Mouse (Mus musculus) limb, embryonic 11.5 days (tissue): ENCODE measurements around the gene Snrpg. TPM values are rescaled to one million over a fixed set of nuclear protein-coding genes. Genes with fewer than 3 reads are reported as not detected.
"Not testable (repeated sequence)": the region's sequence is repeated elsewhere in the genome, so short reads cannot be mapped to it uniquely, and the experiment has no call there.

Source experiments
- ATAC-seq: fragments of 200-750 bp; cut with Nextera tagmentation; 2 replicates; pipeline ENCODE4 v1.8.0; 2017; ENCODE audit warnings: low read depth; ENCODE audit not compliant: insufficient number of reproducible peaks, low FRiP score, low TSS enrichment
- DNase-seq: peaks from one replicate; pipeline ENCODE4 v3.0.0-alpha.2; 2015; ENCODE audit warnings: low spot score
- H3K27ac ChIP-seq: fragments of 300-500 bp; sonication (generic); replicated peaks from 2 replicates; pipeline ENCODE4 v1.5.1; 2014; ENCODE audit warnings: low read depth, mild to moderate bottlenecking, low read length
- H3K27me3 ChIP-seq: fragments of 300-500 bp; sonication (generic); 2 replicates; pipeline ENCODE4 v1.6.1; 2014; ENCODE audit warnings: mild to moderate bottlenecking, low read length, mixed read lengths; ENCODE audit not compliant: control insufficient read depth, insufficient read depth
- H3K36me3 ChIP-seq: fragments of 300-500 bp; sonication (generic); 2 replicates; pipeline ENCODE4 v1.6.1; 2014; ENCODE audit warnings: mild to moderate bottlenecking, low read length, moderate library complexity, mixed read lengths; ENCODE audit not compliant: control insufficient read depth, insufficient read depth
- H3K4me1 ChIP-seq: fragments of 300-500 bp; sonication (generic); 2 replicates; pipeline ENCODE4 v1.6.1; 2014; ENCODE audit warnings: low read length, mixed read lengths; ENCODE audit not compliant: control insufficient read depth, insufficient read depth
- H3K4me2 ChIP-seq: fragments of 300-500 bp; sonication (generic); 2 replicates; pipeline ENCODE4 v1.6.1; 2014; ENCODE audit warnings: low read depth, mild to moderate bottlenecking, moderate library complexity; ENCODE audit not compliant: severe bottlenecking
- H3K4me3 ChIP-seq: fragments of 300-500 bp; sonication (generic); 2 replicates; pipeline ENCODE4 v1.5.1; 2014; ENCODE audit warnings: low read depth, low read length
- H3K9ac ChIP-seq: fragments of 300-500 bp; sonication (generic); 2 replicates; pipeline ENCODE4 v1.6.1; 2014; ENCODE audit warnings: mild to moderate bottlenecking, low read length
- H3K9me3 ChIP-seq: fragments of 300-500 bp; sonication (generic); 2 replicates; pipeline ENCODE4 v1.6.1; 2016; ENCODE audit warnings: low read length; ENCODE audit not compliant: control insufficient read depth
- WGBS: fragments of 180-500 bp; shearing (Covaris S2); extraction: QIAGEN DNeasy Blood & Tissue Kit; methylation state at CpG from one replicate; pipeline ENCODE4 v1.1.7; 2014; 5-methylcytosine and 5-hydroxymethylcytosine counted together
- polyA plus RNA-seq: library from polyadenylated mRNA; unstranded; fragments of >200 nt; fragmentation: Nextera tagmentation; extraction: Ambion mirVana; gene quantifications from 2 replicates; pipeline ENCODE4 v1.2.1, GENCODE M21; 2014

Snrpg gene
- polyA plus RNA-seq, 1 experiment from 2014 or later: 903 TPM

GRCm38 (mm10) chr6:86335121-86335849, 35.8 kb upstream of the Snrpg start:
- Histone ChIP-seq H3K27ac (no peak overlapping the region), H3K9ac (no peak overlapping the region), H3K4me2 (no peak overlapping the region), H3K27me3 (no peaks in the 10 kb centered on the region), H3K36me3 (no peaks in the 10 kb centered on the region), H3K4me1 (no peaks in the 10 kb centered on the region), H3K9me3 (no peaks in the 10 kb centered on the region; the same call in 1 of the 2 replicates), H3K4me3 (no peak overlapping the region)
- 85% methylated on average over 11 of the region's 11 CpGs for WGBS
- ATAC-seq: no peak
- DNase-seq: no peak

DNA sequence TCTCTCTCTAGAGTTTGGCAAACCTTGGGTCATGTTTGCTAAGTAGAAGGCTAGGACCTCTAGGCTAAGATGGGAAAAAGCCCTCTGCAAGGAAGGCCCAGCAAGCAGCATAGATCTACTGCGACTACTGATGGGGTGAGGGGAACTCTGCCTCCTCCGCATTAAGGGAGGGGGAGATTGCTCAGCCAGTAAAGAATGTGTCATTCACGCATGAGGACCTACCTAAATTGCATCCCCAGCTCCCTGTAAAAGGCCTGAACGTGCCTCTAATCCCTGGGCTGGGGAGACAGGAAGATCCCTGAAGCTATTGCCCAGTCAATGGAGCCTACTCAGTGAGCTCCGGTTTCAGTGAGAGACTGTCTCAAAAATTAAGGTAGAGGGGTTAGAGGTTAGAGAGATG, 35.2 kb upstream of the Snrpg start:
- no peak overlapping the region for H3K9ac ChIP-seq
- 81% methylated on average over 5 of the region's 5 CpGs for WGBS
- H3K4me1 ChIP-seq: no peaks in the 10 kb centered on the region
- no peak overlapping the region for H3K27ac ChIP-seq
- no peaks in the 10 kb centered on the region for H3K27me3 ChIP-seq
- ATAC-seq (no peak), DNase-seq (no peak)
- H3K36me3 ChIP-seq: no peaks in the 10 kb centered on the region
- no peaks in the 10 kb centered on the region; the same call in 1 of the 2 replicates for H3K9me3 ChIP-seq
- H3K4me2 ChIP-seq: no peak overlapping the region
- no peak overlapping the region for H3K4me3 ChIP-seq

GRCm38 (mm10) chr6:86336340-86336739, 34.8 kb upstream of the Snrpg start:
- not testable (repeated sequence) for H3K9ac ChIP-seq

DNA sequence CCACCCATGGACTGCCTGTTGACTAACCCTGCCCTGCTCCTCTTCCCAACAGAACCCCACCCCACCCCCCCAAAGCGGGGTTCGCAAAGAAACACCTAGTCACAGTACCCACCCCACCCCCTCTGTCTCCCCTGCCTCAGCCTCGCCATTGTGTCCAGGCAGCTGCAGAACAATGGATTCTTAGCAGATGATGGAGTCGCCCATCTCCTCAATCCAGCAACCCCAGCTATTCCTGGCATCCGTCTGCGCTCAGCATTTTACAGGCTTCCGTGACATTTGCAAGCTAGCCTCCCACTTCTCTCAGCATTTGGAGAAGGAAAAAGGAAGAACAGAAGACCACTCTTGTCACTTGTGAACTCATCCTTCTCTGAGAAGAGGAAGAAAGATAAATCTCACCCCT, 27.4 kb upstream of the Snrpg start:
- no peak overlapping the region; the same call in 1 of the 2 replicates for H3K4me2 ChIP-seq
- no peaks in the 10 kb centered on the region for H3K9me3 ChIP-seq
- no peaks in the 10 kb centered on the region for H3K27me3 ChIP-seq
- no peak overlapping the region for H3K9ac ChIP-seq
- 35% methylated on average over 7 of the region's 7 CpGs for WGBS
- no peak for DNase-seq
- no peaks in the 10 kb centered on the region for H3K36me3 ChIP-seq
- H3K4me1 ChIP-seq: no peaks in the 10 kb centered on the region; the same call in 1 of the 2 replicates
- no peak overlapping the region for H3K4me3 ChIP-seq
- no peak overlapping the region for H3K27ac ChIP-seq
- no peak for ATAC-seq

More at GRCm38 (mm10) chr6:86336340-86336739, 34.8 kb upstream of the Snrpg start:
- not testable (repeated sequence) for DNase-seq, H3K27ac ChIP-seq, H3K4me2 ChIP-seq, H3K9me3 ChIP-seq, H3K27me3 ChIP-seq, H3K36me3 ChIP-seq, H3K4me1 ChIP-seq, H3K4me3 ChIP-seq, ATAC-seq
- WGBS: 84% methylated on average over 4 of the region's 4 CpGs

DNA sequence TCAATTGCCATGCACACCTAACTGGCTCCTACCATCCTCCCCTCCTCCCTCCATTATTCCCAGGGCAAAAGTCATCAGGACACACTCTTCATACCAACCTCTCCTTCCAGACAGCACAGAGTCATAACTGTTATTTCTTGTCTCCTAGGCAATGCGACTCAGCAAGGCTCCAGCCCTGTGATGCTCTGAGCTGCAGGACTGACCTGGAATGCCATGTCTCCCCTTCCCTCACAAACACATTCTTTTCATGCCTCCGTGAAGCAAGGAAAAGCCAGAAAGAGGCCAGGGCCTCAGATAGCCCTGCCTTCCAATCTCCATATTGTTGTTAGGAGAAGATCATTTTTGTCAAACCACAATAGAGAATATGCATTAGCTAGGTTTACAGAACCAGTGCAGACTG, 25.0 kb upstream of the Snrpg start:
- Histone ChIP-seq H3K27ac (no peak overlapping the region), H3K4me1 (no peaks in the 10 kb centered on the region; the same call in 1 of the 2 replicates), H3K36me3 (no peaks in the 10 kb centered on the region), H3K27me3 (no peaks in the 10 kb centered on the region), H3K9me3 (no peaks in the 10 kb centered on the region), H3K4me2 (no peak overlapping the region), H3K9ac (no peak overlapping the region), H3K4me3 (no peak overlapping the region)
- 62% methylated on average over 2 of the region's 2 CpGs for WGBS
- no peak for ATAC-seq
- no peak for DNase-seq

GRCm38 (mm10) chr6:86349257-86349656, 21.8 kb upstream of the Snrpg start:
- H3K9me3 ChIP-seq: no peaks in the 10 kb centered on the region
- no peak overlapping the region for H3K4me2 ChIP-seq
- no peak overlapping the region for H3K4me3 ChIP-seq
- H3K36me3 ChIP-seq: no peaks in the 10 kb centered on the region
- no peak for ATAC-seq
- no peak overlapping the region for H3K9ac ChIP-seq
- H3K27me3 ChIP-seq: no peaks in the 10 kb centered on the region
- DNase-seq: no peak
- WGBS: 70% methylated on average over 7 of the region's 7 CpGs
- no peaks in the 10 kb centered on the region; the same call in 1 of the 2 replicates for H3K4me1 ChIP-seq
- no peak overlapping the region for H3K27ac ChIP-seq

- no peak for DNase-seq
- Histone ChIP-seq H3K9ac (no peak overlapping the region), H3K27ac (no peak overlapping the region), H3K4me2 (no peak overlapping the region), H3K4me1 (no peaks in the 10 kb centered on the region), H3K27me3 (no peaks in the 10 kb centered on the region), H3K4me3 (no peak overlapping the region), H3K9me3 (no peaks in the 10 kb centered on the region), H3K36me3 (no peaks in the 10 kb centered on the region)
- WGBS: 57% methylated on average over 3 of the region's 3 CpGs
- ATAC-seq: no peak
These were observed 16.2 kb upstream of the Snrpg start for GRCm38 (mm10) chr6:86354948-86355347.

DNA sequence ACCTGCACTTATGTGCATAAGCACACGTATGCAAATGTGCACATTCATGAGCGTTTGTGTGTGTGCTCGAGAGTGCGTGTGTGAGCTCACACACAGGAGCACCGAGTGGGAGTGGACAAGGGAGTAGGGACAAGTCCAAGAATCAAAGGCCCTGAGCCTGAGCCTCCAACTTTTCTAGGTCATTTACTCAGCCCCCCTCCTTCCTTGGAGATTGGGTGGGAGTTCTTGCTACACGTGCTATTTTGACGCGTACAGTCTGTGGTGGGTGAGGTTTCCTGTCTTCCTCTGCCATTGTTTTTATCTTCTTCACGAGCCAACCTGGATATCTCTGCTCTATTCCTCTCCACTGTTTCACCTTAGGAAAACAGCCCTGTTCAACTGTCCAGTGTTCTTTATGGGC, 14.1 kb upstream of the Snrpg start:
- H3K27ac ChIP-seq: no peak overlapping the region
- H3K4me1 ChIP-seq: no peaks in the 10 kb centered on the region
- H3K9me3 ChIP-seq: no peaks in the 10 kb centered on the region
- ATAC-seq (no peak), DNase-seq (no peak)
- H3K4me2 ChIP-seq: no peak overlapping the region
- no peaks in the 10 kb centered on the region for H3K27me3 ChIP-seq
- no peak overlapping the region for H3K9ac ChIP-seq
- H3K4me3 ChIP-seq: no peak overlapping the region
- no peaks in the 10 kb centered on the region for H3K36me3 ChIP-seq
- 84% methylated on average over 9 of the region's 9 CpGs for WGBS

DNA sequence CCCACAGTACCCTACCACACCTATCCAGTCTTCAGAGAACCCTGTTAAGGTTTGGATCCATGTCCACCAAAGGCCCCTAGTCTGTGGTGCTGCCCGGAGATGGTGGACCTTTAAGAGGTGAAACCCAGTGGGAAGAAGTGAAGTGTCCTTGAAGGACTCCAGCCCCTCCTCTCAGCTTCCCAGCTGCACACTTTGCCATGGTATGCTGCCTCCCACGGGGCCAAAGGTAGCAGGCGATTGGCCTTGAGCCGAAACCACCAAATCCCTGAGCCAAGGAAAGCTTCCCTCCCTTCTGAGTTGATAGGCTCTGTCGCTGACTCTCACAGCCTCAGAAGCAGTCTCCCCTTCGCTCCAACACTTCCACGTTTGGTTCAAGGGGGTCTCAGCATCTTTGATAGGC, 10.4 kb upstream of the Snrpg start:
- ATAC-seq (no peak), DNase-seq (no peak)
- H3K36me3 ChIP-seq: no peaks in the 10 kb centered on the region
- 64% methylated on average over 7 of the region's 7 CpGs for WGBS
- no peaks in the 10 kb centered on the region for H3K9me3 ChIP-seq
- H3K27ac ChIP-seq: no peak overlapping the region
- no peaks in the 10 kb centered on the region for H3K4me1 ChIP-seq
- no peaks in the 10 kb centered on the region for H3K27me3 ChIP-seq
- H3K4me2 ChIP-seq: no peak overlapping the region
- H3K9ac ChIP-seq: no peak overlapping the region
- H3K4me3 ChIP-seq: no peak overlapping the region
